Mouse (Mus musculus) liver, embryonic 14.5 days (tissue): Measurements from ENCODE around the gene Dusp1. TPM values are rescaled to one million over a fixed set of nuclear protein-coding genes. Genes with fewer than 3 reads are reported as not detected.

Experiments used
- ATAC-seq: fragments of 200-750 bp; cut with Nextera tagmentation; 2 replicates; pipeline ENCODE4 v1.8.0; 2017; ENCODE audit warnings: moderate number of reproducible peaks, mild to moderate bottlenecking, moderate library complexity; ENCODE audit not compliant: insufficient read depth
- DNase-seq, 3 experiments: peaks; one replicate each; pipeline ENCODE4 v3.0.0-alpha.2; 2012 to 2013; ENCODE audit warnings: low read depth in 3 of 3, low spot score in 3 of 3
- H3K27ac ChIP-seq: fragments of 300-500 bp; sonication (generic); 2 replicates; pipeline ENCODE4 v1.5.1; 2014; ENCODE audit warnings: moderate library complexity, mild to moderate bottlenecking, control low read depth, inconsistent platforms
- H3K27me3 ChIP-seq: fragments of 300-500 bp; sonication (generic); 2 replicates; pipeline ENCODE4 v1.6.1; 2014; ENCODE audit warnings: mild to moderate bottlenecking, low read length, moderate library complexity; ENCODE audit not compliant: control insufficient read depth, insufficient read depth
- H3K36me3 ChIP-seq: fragments of 300-500 bp; sonication (generic); replicated peaks from 2 replicates; pipeline ENCODE4 v1.6.1; 2014; ENCODE audit warnings: low read depth; ENCODE audit not compliant: control insufficient read depth, insufficient read depth
- H3K4me1 ChIP-seq, 2 experiments: fragments of 200-500 bp in 1 of 2; fragments of 300-500 bp in 1 of 2; sonication (generic) in 1 of 2; replicated peaks; 2 replicates each; pipeline ENCODE4 v1.6.1; 2012 to 2014; ENCODE audit warnings: antibody characterized with exemption in 1 of 2, inconsistent platforms in 1 of 2, low read length in 1 of 2; ENCODE audit not compliant: control insufficient read depth in 2 of 2, insufficient read depth in 2 of 2
- H3K4me2 ChIP-seq: fragments of 300-500 bp; sonication (generic); 2 replicates; pipeline ENCODE4 v1.6.1; 2014; ENCODE audit warnings: low read depth, mild to moderate bottlenecking, control low read depth, moderate library complexity
- H3K4me3 ChIP-seq, 2 experiments: fragments of 200-500 bp in 1 of 2; fragments of 300-500 bp in 1 of 2; sonication (generic) in 1 of 2; 2 replicates each; pipeline ENCODE4 v1.5.1; 2012 to 2014; ENCODE audit warnings: low read depth in 2 of 2, low read length in 2 of 2, mild to moderate bottlenecking in 2 of 2, control low read depth in 1 of 2, inconsistent platforms in 1 of 2, moderate library complexity in 1 of 2; ENCODE audit not compliant: insufficient read depth in 1 of 2
- H3K9ac ChIP-seq: fragments of 300-500 bp; sonication (generic); replicated peaks from 2 replicates; pipeline ENCODE4 v1.6.1; 2014; ENCODE audit warnings: mild to moderate bottlenecking, control low read depth, moderate library complexity
- H3K9me3 ChIP-seq: fragments of 300-500 bp; sonication (generic); 2 replicates; pipeline ENCODE4 v1.6.1; 2016; ENCODE audit warnings: low read length, mixed read lengths; ENCODE audit not compliant: control insufficient read depth
- CTCF ChIP-seq: IDR thresholded peaks from 2 replicates; pipeline ENCODE4 v1.5.1; 2016; ENCODE audit warnings: antibody characterized with exemption, low read depth, control low read depth
- EP300 ChIP-seq: IDR thresholded peaks from 2 replicates; pipeline ENCODE4 v1.6.1; 2016; ENCODE audit warnings: antibody characterized with exemption, low read depth
- WGBS: fragments of 180-500 bp; shearing (Covaris S2); extraction: QIAGEN DNeasy Blood & Tissue Kit; methylation state at CpG from one replicate; pipeline ENCODE4 v1.1.7; 2014; ENCODE audit not compliant: insufficient replicate concordance; 5-methylcytosine and 5-hydroxymethylcytosine counted together
- polyA plus RNA-seq, 2 experiments: library from polyadenylated mRNA; depleted of rRNA in 1 of 2; stranded (reverse) in 1 of 2; unstranded in 1 of 2; fragments of >200 nt; fragmentation: Nextera tagmentation in 1 of 2; extraction: Ambion mirVana in 1 of 2; gene quantifications; 2 replicates each; pipeline versions ENCODE4 v1.2.1 to v1.2.3; 2012 to 2014

The Dusp1 gene
- polyA plus RNA-seq (2012; rRNA removed) (25.0 and 26.8 TPM in 2 replicates), polyA plus RNA-seq (2014; fragmentation: Nextera tagmentation; extraction: Ambion mirVana) (25.9 and 29.9 TPM in 2 replicates)

DNA sequence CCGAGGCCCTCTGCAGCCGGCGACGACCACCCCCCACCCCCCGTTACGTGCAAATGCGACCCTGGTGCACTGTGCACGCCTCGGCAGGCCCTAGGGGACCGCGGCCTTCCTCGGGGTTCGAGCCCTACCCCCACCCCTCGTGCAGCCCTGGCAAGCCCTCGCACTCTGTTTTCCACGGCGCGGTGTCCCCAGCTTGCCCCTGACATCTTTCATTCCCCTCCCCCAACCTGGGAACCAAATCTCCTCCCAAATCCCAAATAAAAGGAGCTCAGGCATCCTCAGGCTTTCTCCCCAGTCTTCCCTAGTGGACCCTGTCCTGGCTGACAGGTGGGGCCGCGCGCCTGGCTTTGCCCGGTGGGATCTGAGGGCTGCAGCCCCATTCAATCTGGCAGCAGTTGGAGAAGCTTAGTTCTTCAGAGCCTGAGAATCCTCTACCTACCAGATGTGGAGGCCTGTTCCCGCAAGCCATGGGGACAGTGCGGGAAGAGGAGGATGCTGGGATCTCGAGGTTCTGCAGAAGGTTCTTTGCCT is at the start of gene Dusp1:
TSS of gene Dusp1 (minus strand) at position 478 of the 531 bp plus-strand sequence.
- TF ChIP-seq EP300 (no peak), CTCF (no peak)
- Histone ChIP-seq H3K27me3 (no peaks in the 10 kb centered on the region), H3K27ac (peak within 1 kb of the TSS; percentile 48), H3K4me1 (peaks cover 19 to 23% of the 10 kb centered on the region in 2 experiments), H3K36me3 (no peaks in the 10 kb centered on the region), H3K9me3 (no peaks in the 10 kb centered on the region), H3K9ac (peak within 1 kb of the TSS; percentile 72), H3K4me2 (peak within 1 kb of the TSS; percentile 90), H3K4me3 (peak within 1 kb of the TSS; percentile 59 to 67)
- under 1% methylated on average over 25 of the region's 25 CpGs for WGBS
- ATAC-seq, result peak; percentile 58
- no peak for DNase-seq

DNA sequence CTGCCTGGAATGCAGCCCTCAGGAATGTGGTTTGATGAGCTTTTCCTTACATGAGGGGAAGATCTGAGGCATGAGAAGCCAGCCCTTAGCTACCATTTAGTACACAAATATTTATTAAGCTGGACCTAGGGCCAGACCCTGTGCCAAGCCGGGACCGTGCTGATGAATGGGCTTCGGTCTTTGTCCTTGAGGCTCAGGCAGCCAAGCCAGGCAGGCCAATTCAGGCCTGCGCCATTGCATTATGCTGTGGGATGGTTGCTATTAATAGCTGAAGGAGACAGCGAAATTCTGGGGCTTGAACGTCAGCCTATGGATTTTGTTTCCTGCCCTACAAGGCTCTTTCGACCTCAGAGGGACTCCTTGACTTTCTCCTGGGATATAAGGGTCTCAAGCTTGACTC is 49.4 kb upstream of the Dusp1 start:
- H3K9ac ChIP-seq, result no peak overlapping the region

GRCm38 (mm10) chr17:26609820-26610219 is 47.9 kb upstream of the Dusp1 start:
- Histone ChIP-seq H3K4me3 (no peak overlapping the region), H3K27ac (no peak overlapping the region), H3K9ac (no peak overlapping the region), H3K9me3 (no peaks in the 10 kb centered on the region), H3K4me1 (no peaks in the 10 kb centered on the region), H3K4me2 (no peak overlapping the region), H3K27me3 (no peaks in the 10 kb centered on the region), H3K36me3 (no peaks in the 10 kb centered on the region)
- ATAC-seq (no peak), DNase-seq (no peak)
- no peak for TF ChIP-seq EP300
- TF ChIP-seq CTCF, result no peak
- WGBS, result 64% methylated on average over 8 of the region's 8 CpGs

More for the DNA sequence above, 49.4 kb upstream of the Dusp1 start:
- TF ChIP-seq EP300 (no peak), CTCF (no peak)
- Histone ChIP-seq H3K4me2 (no peak overlapping the region), H3K27me3 (no peaks in the 10 kb centered on the region), H3K4me1 (no peaks in the 10 kb centered on the region), H3K4me3 (no peak overlapping the region), H3K27ac (no peak overlapping the region), H3K36me3 (no peaks in the 10 kb centered on the region), H3K9me3 (no peaks in the 10 kb centered on the region)
- DNase-seq (no peak), ATAC-seq (no peak)
- 77% methylated on average over 7 of the region's 7 CpGs for WGBS

DNA sequence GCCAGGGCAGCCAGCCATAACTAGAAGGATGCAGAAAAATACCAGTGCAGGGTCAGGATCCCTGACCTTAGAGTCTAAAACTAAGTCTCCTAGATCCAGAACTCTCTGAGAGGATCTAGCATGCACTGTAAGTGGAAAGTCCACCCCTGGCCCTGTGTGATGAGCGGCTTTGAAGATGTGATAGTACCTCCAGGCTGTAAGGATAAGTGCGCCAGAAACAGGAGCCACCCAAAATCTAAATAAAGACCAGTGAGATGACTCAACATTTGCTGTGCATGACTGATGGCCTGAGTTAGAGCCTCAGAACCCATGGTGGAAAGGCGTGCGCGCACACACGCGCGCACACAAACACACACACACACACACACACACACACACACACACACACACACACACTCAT is 46.9 kb upstream of the Dusp1 start:
- Histone ChIP-seq H3K4me2 (no peak overlapping the region), H3K4me3 (no peak overlapping the region), H3K4me1 (no peaks in the 10 kb centered on the region), H3K9ac (no peak overlapping the region), H3K36me3 (no peaks in the 10 kb centered on the region), H3K9me3 (no peaks in the 10 kb centered on the region), H3K27ac (no peak overlapping the region), H3K27me3 (no peaks in the 10 kb centered on the region)
- WGBS, result 80% methylated on average over 8 of the region's 8 CpGs
- DNase-seq, result no peak
- ATAC-seq, result no peak
- TF ChIP-seq EP300, result no peak
- no peak for TF ChIP-seq CTCF

- H3K9ac ChIP-seq, result no peak overlapping the region
- no peak overlapping the region for H3K4me2 ChIP-seq
- H3K9me3 ChIP-seq, result no peaks in the 10 kb centered on the region
- H3K27ac ChIP-seq, result no peak overlapping the region
- no peak for TF ChIP-seq CTCF
- TF ChIP-seq EP300, result no peak
- ATAC-seq (no peak), DNase-seq (no peak)
- H3K36me3 ChIP-seq, result no peaks in the 10 kb centered on the region
- no peak overlapping the region for H3K4me3 ChIP-seq
- WGBS, result 75% methylated on average over 3 of the region's 3 CpGs
- 0 out of 4 replicates have a peak, but pooled peaks cover 0 to under 1% of the 10 kb centered on the region in 2 experiments for H3K4me1 ChIP-seq
- H3K27me3 ChIP-seq, result no peaks in the 10 kb centered on the region
These were observed 46.4 kb upstream of the Dusp1 start for GRCm38 (mm10) chr17:26608348-26608747.
